Mouse (Mus musculus) monocyte, adult 59 days (primary cell): Measurements from ENCODE around the gene Nanos1. TPM values are rescaled to one million over a fixed set of nuclear protein-coding genes. Genes with fewer than 3 reads are reported as not detected.

Experiments
- total RNA-seq, 2 experiments: library from RNA; stranded (reverse); gene quantifications; one replicate each; pipeline ENCODE4 v1.2.4; 2023

Gene Nanos1
- under 1 TPM; 0.39 to 0.46 TPM for total RNA-seq

DNA sequence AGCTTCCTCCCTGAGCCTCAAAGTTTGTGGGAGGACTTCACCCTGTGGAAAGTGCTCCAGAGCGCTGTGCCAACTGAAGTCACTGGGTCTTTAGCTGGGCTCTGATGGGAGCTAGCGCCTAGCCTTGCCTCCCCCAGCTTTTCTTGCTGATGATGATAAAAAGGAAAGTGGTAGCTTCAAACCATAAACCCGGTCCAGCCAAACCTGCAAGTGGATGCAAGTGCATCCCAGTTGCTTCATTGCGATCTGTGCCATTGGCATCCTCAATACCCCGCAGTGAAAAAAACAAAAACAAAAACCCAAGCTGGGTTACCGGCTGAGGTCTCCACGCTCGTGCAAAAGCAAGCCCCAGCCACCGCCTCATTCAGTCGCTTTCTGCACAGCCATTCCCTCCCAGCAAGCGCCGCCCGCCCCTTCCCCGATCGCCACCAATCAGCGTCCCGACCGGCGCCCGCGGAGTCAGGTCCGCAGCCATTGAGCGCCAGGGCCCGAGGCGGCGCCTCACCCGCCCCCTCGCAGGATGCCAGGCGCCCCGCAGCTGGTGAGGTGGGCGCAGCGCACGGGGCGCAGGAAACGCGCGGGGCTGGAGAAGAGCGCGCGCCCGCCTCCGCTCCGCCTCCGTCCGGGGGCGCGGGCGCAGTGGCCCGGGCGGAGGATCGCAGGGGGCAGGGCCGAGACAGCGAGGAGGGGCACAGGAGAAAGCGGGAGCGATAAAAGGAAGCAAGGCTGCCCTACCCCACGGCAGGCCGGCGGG is at the start of gene Nanos1:
Gene Nanos1, plus strand, starts transcription at position 550 of the 754 bp plus-strand sequence.

DNA sequence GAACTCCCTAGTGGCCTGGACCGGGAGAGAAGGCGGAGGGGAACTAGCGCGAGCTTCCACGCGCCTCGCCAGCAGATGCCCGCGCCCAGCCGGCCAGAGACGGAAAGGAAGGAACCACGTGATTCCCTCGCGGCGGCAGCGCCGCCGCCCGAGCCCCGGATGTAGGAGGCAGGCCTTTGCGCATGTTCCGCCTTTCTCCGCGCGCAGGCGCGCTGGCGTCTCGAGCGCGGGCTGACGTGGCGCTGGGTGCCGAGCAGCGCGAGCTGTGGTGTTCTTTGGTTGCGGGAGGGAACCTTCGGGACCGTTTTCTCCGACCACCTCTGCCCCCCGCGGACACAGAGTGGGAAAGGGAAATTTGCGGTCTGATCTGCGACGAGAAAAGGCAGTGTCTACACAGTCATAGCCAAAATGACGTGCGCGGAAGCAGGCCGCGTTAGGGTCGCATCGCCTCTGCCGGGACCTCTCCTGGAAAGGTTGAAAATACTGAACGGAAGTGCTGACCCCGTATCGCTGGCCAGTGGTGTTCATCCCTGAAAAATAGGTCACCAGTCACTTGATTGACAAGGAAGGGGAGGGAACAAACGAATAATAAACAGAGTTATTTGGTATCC is 34.9 kb downstream of the Nanos1 start, which contains the start of gene Eif3a:
Gene Eif3a, minus strand, starts transcription at position 108 of the 611 bp plus-strand sequence.

Other genes starting within 250 kb of the Nanos1 start
- 10 to 100 TPM; 48.3 to 49.3 TPM for gene Cacul1, start 175.0 kb upstream of the Nanos1 start, total RNA-seq
- 100 to 1,000 TPM; 178 to 212 TPM for gene Eif3a, start 34.7 kb downstream of the Nanos1 start, total RNA-seq
- 10 to 100 TPM; 34.6 to 43.2 TPM for gene Fam45a, start 55.6 kb downstream of the Nanos1 start, total RNA-seq
- gene Sfxn4, start 105.5 kb downstream of the Nanos1 start, total RNA-seq, result under 1 TPM; 0.67 to 0.92 TPM
- gene Prdx3, start 118.6 kb downstream of the Nanos1 start, total RNA-seq, result 10 to 100 TPM; 46.3 to 50.9 TPM
- 100 to 1,000 TPM; 105 to 115 TPM for gene Grk5, start 133.8 kb downstream of the Nanos1 start, total RNA-seq